Mouse (Mus musculus) adrenal gland, postnatal 36 days (tissue): ENCODE data around the gene Tent5c. TPM values are rescaled to one million over a fixed set of nuclear protein-coding genes. Genes with fewer than 3 reads are reported as not detected.
"Not testable (repeated sequence)": the region's sequence is repeated elsewhere in the genome, so short reads cannot be mapped to it uniquely, and the experiment has no call there.

Experiments
- DNase-seq, 2 experiments: peaks; one replicate each; pipeline ENCODE4 v3.0.0; 2021; ENCODE audit warnings: mixed read lengths in 1 of 2
- total RNA-seq, 2 experiments: library from RNA; stranded (reverse); gene quantifications; 2 replicates each; pipeline ENCODE4 v1.2.3; 2021

The Tent5c gene
- total RNA-seq, 2 experiments from 2014 or later = 6.3 to 12.5 TPM

DNA sequence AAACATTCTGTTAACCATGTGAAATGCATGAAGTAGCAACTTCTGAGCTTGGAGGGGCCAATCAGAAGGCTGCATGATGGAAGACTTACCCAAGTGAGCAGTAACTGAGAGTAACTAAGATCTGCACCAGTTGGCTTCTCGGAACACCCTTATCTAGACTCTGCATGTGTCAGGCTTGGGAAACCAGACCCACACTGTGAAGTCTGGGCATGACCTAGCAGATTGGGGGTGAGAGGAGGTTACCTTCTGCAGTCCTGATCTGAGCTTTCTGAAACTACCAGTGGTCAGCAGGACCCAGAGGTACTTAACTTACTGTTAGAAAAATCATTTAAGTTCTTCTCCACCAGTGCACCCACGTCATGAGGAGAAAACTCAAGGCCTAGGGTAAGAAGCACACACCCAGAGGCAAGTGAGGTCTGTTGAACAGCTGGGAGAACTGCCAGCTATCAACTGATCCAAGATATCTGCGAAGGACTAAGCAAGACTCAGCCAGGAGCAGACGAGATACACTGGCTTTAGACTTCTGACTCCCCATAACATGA is 50.6 kb downstream of the Tent5c start:
- no peak for DNase-seq

GRCm38 (mm10) chr3:100436756-100437155 is 52.4 kb downstream of the Tent5c start:
- DNase-seq = no peak

DNA sequence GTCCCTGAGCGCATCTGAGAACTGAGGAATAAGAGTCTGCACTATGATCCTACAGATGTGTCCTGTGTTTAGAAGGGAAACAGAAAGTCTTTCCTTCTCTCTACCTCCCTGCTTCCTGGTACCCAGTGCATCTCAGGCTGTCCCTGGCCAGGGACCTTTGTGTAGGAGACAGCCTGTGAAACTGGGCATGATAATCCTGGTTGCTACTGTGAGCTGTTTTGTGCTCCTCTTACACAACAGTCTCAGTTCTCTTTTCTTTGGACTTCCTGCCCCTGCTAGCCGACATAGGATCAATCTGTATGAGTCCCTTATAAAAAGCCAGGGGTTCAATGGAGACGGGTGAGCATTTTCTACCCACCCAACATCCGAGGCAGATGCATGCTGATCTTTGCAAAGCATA is 57.4 kb downstream of the Tent5c start:
- DNase-seq = no peak

GRCm38 (mm10) chr3:100430731-100431130 is 58.4 kb downstream of the Tent5c start:
- peak in 1 of 2 experiments; percentile 24 for DNase-seq

GRCm38 (mm10) chr3:100430101-100430500 is 59.0 kb downstream of the Tent5c start:
- DNase-seq = peak in 1 of 2 experiments; percentile 33

DNA sequence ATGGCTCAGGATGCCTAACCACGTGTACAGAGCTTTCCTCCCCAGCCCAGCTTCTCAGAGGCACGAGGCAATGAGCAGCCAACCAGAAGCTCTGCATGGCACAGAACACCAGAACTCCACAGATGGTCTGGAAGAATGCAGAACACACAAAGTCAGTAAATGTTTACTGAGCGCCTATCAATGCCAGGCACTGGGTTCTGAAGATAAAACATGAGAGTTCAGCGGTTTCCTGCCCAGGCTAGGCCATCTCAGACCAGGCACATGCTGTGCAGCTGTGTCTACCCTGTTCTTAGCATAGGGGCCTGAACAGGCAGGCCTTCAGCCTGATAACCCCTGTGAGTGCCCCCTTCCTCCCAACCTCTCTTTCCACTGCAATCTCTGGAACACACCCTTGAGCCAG is 59.5 kb downstream of the Tent5c start:
- DNase-seq = no peak

- no peak for DNase-seq
Measured at GRCm38 (mm10) chr3:100427548-100427947, 61.6 kb downstream of the Tent5c start.

DNA sequence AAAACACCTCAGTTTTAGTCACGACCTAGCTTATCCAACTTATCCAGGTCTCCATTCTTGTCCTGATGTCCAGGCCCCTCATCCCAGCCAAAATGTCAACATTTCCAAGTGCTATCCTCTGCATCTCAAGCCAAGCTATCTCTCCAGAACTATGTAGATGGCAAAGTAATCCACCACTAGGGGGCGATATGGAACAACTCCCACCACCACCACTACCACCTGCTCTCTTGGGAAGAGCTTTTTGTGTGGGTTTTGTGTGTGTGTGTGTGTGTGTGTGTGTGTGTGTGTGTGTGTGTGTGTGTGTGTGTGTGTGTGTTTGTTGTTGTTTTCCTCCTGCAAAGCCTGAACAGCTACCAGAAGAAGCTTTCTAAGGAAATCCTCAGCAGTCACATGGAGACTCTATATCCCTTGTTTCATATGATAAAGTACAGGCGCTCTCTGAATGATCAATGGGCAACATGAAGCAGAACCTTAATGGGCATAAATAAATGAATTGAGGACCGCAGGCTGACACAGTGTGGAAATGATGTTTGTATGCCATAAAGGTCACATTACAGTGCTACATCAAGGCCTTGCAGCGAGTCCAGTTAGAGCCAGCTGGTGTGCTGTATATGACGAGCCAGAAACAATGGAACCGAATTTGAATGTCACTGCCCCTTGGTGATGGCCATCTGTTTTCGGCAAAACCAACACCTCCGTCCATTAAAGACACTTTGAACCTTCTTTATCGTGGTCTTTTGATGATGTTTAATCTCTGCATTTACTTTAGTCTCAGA is 66.5 kb downstream of the Tent5c start:
- DNase-seq = peak; percentile 53 to 75

DNA sequence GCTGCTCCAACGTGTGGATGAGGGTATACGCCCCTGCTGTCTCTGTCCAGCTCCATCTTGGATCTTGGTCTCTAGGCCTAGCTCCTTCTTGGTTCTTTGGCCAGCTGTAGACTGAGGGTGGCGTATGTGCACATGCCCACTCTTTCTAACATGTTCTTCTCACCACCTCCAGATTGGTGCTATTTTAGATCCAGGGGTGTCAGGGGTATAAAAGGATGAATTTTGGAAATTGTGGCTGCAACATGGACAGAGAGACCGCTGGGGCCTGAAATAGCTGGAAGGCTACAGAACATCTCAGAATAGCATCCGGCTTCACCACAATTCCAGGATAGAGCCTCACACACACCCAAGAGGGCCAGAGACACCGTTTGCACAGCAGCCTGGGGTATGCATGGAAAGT is 67.8 kb downstream of the Tent5c start:
- DNase-seq = no peak

DNA sequence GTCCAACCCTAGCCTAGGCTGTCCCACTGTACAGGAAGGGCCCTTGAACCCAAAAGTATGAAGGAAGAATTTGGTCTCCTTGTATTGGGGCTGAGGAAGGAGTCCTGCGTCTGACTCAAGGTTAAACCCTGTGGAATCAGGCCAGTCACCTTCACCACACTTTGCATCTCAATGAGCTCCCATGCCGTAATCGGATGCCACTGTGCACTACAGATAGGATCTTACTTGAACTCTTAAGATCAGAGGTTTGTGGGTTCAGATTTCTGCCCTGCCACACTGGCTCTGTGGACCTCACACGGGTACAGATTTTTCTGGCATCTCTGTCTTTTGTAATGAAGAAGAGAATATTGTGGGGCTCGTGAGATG is 68.5 kb downstream of the Tent5c start:
- DNase-seq = no peak

DNA sequence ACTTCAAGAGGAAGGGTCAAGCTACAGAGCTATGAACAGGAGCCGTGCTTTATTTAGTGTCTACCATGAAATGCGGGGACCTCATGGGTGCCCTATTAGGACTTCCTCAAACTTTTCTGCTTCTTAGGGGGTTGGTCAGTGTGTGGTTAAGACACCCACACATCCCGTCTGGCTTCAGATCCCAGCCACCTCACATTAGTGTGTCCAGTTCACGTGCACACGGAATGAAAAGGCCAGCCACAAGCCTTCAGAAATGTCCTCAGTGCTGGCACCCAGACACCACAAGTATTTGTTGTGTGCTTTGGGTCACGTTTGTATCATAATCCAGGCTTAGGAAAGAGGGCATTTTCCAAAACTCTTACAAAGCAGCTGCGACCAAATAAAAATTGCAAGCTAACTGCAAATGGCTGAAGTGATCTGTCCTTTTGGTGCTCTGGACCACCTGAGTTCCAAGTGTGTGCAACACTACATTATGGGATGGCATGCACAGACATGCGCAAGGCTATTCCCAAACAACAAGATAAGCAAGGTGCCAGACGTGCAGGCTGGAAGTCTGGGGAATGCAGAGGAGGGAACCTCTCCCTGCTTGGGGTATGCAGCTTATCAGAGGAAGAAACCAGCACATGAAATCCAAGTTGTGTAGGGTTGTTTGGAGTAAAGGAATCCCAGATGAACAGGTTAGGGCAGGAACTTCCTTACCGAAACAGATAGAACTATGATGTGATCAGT is 69.0 kb downstream of the Tent5c start:
- no peak for DNase-seq

GRCm38 (mm10) chr3:100418387-100418786 is 70.7 kb downstream of the Tent5c start:
- DNase-seq = no peak

GRCm38 (mm10) chr3:100417772-100418311 is 71.3 kb downstream of the Tent5c start:
- DNase-seq = no peak

GRCm38 (mm10) chr3:100415671-100416070 is 73.5 kb downstream of the Tent5c start:
- no peak for DNase-seq

DNA sequence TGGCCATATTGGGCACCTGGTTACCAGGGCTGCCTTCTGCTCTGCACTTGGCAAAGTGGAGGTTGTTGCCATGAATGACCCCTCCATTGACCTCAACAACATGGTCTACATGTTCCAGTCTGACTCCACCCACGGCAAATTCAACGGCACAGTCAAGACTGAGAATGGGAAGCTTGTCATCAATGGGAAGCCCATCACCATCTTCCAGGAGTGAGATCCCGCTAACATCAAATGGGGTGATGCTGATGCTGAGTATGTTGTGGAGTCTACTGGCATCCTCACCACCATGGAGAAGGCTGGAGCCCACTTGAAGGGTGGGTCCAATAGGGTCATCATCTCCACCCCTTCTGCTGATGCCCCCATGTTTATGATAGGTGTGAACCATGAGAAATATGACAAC is 75.5 kb downstream of the Tent5c start:
- not testable (repeated sequence) for DNase-seq

- DNase-seq = no peak
Measured at GRCm38 (mm10) chr3:100411945-100412344, 77.2 kb downstream of the Tent5c start.

GRCm38 (mm10) chr3:100409280-100409679 is 79.8 kb downstream of the Tent5c start:
- no peak for DNase-seq

GRCm38 (mm10) chr3:100408351-100409043 is 80.6 kb downstream of the Tent5c start:
- no peak for DNase-seq

DNA sequence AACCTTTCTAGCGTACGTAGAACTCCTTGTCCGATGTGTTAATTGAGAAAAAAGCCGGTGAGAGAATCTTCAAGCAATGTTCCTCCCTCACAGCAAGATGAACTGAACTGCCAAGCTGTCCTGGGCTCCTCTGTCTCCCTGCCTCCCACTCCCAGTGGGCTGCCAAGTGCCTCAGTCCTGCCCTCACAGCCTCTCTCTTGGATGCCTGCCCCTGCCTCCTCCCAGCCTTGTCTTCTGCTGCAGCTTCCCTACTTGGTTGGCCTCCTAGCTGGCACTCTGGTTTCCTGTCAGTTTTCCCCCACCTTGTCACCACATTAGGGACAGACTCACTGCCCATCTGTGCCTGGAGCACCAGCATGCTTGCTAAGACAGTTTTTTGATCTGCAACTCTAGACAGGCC is 86.5 kb downstream of the Tent5c start:
- DNase-seq = no peak
